Mouse (Mus musculus) hindbrain, embryonic 12.5 days (tissue): ENCODE measurements around the gene Lrtm2. TPM values are rescaled to one million over a fixed set of nuclear protein-coding genes. Genes with fewer than 3 reads are reported as not detected.
A peak's percentile ranks its signal among the peaks of the same experiment; 100 is the strongest.
"Not testable (repeated sequence)": the region's sequence is repeated elsewhere in the genome, so short reads cannot be mapped to it uniquely, and the experiment has no call there.

Experiments
- ATAC-seq: fragments of 200-750 bp; cut with Nextera tagmentation; 2 replicates; pipeline ENCODE4 v1.8.0; 2017; ENCODE audit warnings: moderate TSS enrichment; ENCODE audit not compliant: low FRiP score
- H3K27ac ChIP-seq: fragments of 300-500 bp; sonication (generic); 2 replicates; pipeline ENCODE4 v1.5.1; 2016; ENCODE audit warnings: mild to moderate bottlenecking
- H3K27me3 ChIP-seq: fragments of 300-500 bp; sonication (generic); 2 replicates; pipeline ENCODE4 v1.6.1; 2016; ENCODE audit warnings: mild to moderate bottlenecking
- H3K36me3 ChIP-seq: fragments of 300-500 bp; sonication (generic); 2 replicates; pipeline ENCODE4 v1.6.1; 2016; ENCODE audit warnings: mild to moderate bottlenecking
- H3K4me1 ChIP-seq: fragments of 300-500 bp; sonication (generic); 2 replicates; pipeline ENCODE4 v1.6.1; 2016
- H3K4me2 ChIP-seq: fragments of 300-500 bp; sonication (generic); replicated peaks from 2 replicates; pipeline ENCODE4 v1.6.1; 2016; ENCODE audit warnings: mild to moderate bottlenecking
- H3K4me3 ChIP-seq: fragments of 300-500 bp; sonication (generic); 2 replicates; pipeline ENCODE4 v1.5.1; 2016; ENCODE audit warnings: mild to moderate bottlenecking
- H3K9ac ChIP-seq: fragments of 300-500 bp; sonication (generic); 2 replicates; pipeline ENCODE4 v1.6.1; 2016; ENCODE audit warnings: mild to moderate bottlenecking, moderate library complexity
- H3K9me3 ChIP-seq: fragments of 300-500 bp; sonication (generic); replicated peaks from 2 replicates; pipeline ENCODE4 v1.6.1; 2016; ENCODE audit warnings: mild to moderate bottlenecking
- WGBS: fragments of 180-500 bp; shearing (Covaris S2); methylation state at CpG from one replicate; pipeline ENCODE4 v1.1.7; 2016; 5-methylcytosine and 5-hydroxymethylcytosine counted together
- polyA plus RNA-seq: library from polyadenylated mRNA; unstranded; fragments of >200 nt; fragmentation: Nextera tagmentation; extraction: Ambion mirVana; gene quantifications from 2 replicates; pipeline ENCODE4 v1.2.1, GENCODE M21; 2016

Gene Lrtm2
- polyA plus RNA-seq, result 0.68 and 0.80 TPM in 2 replicates

- peaks cover 72% of the 10 kb centered on the region for H3K27me3 ChIP-seq
- ATAC-seq, result 0 out of 2 replicates have a peak, but pooled peaks have one; percentile 24
- H3K9me3 ChIP-seq, result no peaks in the 10 kb centered on the region
- peak within 1 kb of the TSS; percentile 47; the same call in 1 of the 2 replicates for H3K9ac ChIP-seq
- H3K4me1 ChIP-seq, result peaks cover 46% of the 10 kb centered on the region
- H3K4me3 ChIP-seq, result peak within 1 kb of the TSS; percentile 43
- H3K4me2 ChIP-seq, result peak within 1 kb of the TSS; percentile 80
- no peak within 1 kb of the TSS for H3K27ac ChIP-seq
- H3K36me3 ChIP-seq, result no peaks in the 10 kb centered on the region
- under 1% methylated on average over 30 of the region's 31 CpGs for WGBS
Measured at GRCm38 (mm10) chr6:119330506-119330905, at the start of gene Lrtm2. Lrtm2 (minus strand) TSS chr6:119330766.

GRCm38 (mm10) chr6:119378631-119379030 lies 48.1 kb upstream of the Lrtm2 start:
- WGBS, result 71% methylated on average over 1 of the region's 1 CpGs
- Histone ChIP-seq H3K9me3 (no peaks in the 10 kb centered on the region), H3K36me3 (0 out of 2 replicates have a peak, but pooled peaks cover 4% of the 10 kb centered on the region), H3K4me3 (no peak overlapping the region), H3K27ac (no peak overlapping the region), H3K4me2 (no peak overlapping the region), H3K27me3 (no peaks in the 10 kb centered on the region), H3K9ac (no peak overlapping the region), H3K4me1 (no peaks in the 10 kb centered on the region)
- no peak for ATAC-seq

- no peak overlapping the region for H3K4me2 ChIP-seq
- WGBS, result 70% methylated on average over 2 of the region's 2 CpGs
- 0 out of 2 replicates have a peak, but pooled peaks cover 4% of the 10 kb centered on the region for H3K36me3 ChIP-seq
- H3K9me3 ChIP-seq, result no peaks in the 10 kb centered on the region
- no peak overlapping the region for H3K4me3 ChIP-seq
- no peak for ATAC-seq
- H3K4me1 ChIP-seq, result no peaks in the 10 kb centered on the region
- no peak overlapping the region for H3K9ac ChIP-seq
- no peaks in the 10 kb centered on the region for H3K27me3 ChIP-seq
- H3K27ac ChIP-seq, result no peak overlapping the region
Measured at GRCm38 (mm10) chr6:119377613-119378012, 47.0 kb upstream of the Lrtm2 start.

- Histone ChIP-seq H3K9me3 (no peaks in the 10 kb centered on the region), H3K36me3 (0 out of 2 replicates have a peak, but pooled peaks cover 4% of the 10 kb centered on the region), H3K27ac (no peak overlapping the region), H3K4me1 (no peaks in the 10 kb centered on the region), H3K4me2 (no peak overlapping the region), H3K9ac (no peak overlapping the region), H3K4me3 (no peak overlapping the region), H3K27me3 (no peaks in the 10 kb centered on the region)
- no peak for ATAC-seq
- 85% methylated on average over 5 of the region's 5 CpGs for WGBS
Measured at GRCm38 (mm10) chr6:119375035-119375434, 44.5 kb upstream of the Lrtm2 start.

GRCm38 (mm10) chr6:119373000-119373705 lies 42.6 kb upstream of the Lrtm2 start:
- Histone ChIP-seq H3K4me3 (no peak overlapping the region), H3K36me3 (peaks cover 7% of the 10 kb centered on the region; the same call in 1 of the 2 replicates), H3K9ac (no peak overlapping the region), H3K4me2 (no peak overlapping the region), H3K27me3 (no peaks in the 10 kb centered on the region), H3K4me1 (no peaks in the 10 kb centered on the region), H3K9me3 (no peaks in the 10 kb centered on the region), H3K27ac (no peak overlapping the region)
- ATAC-seq, result no peak

GRCm38 (mm10) chr6:119372237-119372636 lies 41.7 kb upstream of the Lrtm2 start:
- no peak overlapping the region for H3K27ac ChIP-seq
- peaks cover 10% of the 10 kb centered on the region; the same call in 1 of the 2 replicates for H3K36me3 ChIP-seq
- no peak overlapping the region for H3K9ac ChIP-seq
- no peaks in the 10 kb centered on the region for H3K9me3 ChIP-seq
- 91% methylated on average over 5 of the region's 5 CpGs for WGBS
- no peaks in the 10 kb centered on the region for H3K4me1 ChIP-seq
- H3K27me3 ChIP-seq, result no peaks in the 10 kb centered on the region
- H3K4me2 ChIP-seq, result no peak overlapping the region
- no peak overlapping the region for H3K4me3 ChIP-seq
- ATAC-seq, result no peak

- Histone ChIP-seq H3K27ac (no peak overlapping the region), H3K36me3 (peaks cover 10% of the 10 kb centered on the region), H3K27me3 (no peaks in the 10 kb centered on the region), H3K4me3 (no peak overlapping the region), H3K9ac (no peak overlapping the region), H3K4me2 (no peak overlapping the region), H3K9me3 (no peaks in the 10 kb centered on the region), H3K4me1 (no peaks in the 10 kb centered on the region)
- ATAC-seq, result no peak
Measured at GRCm38 (mm10) chr6:119371624-119372023, 41.1 kb upstream of the Lrtm2 start.

- ATAC-seq, result no peak
- Histone ChIP-seq H3K36me3 (peaks cover 27% of the 10 kb centered on the region), H3K27ac (no peak overlapping the region), H3K9ac (no peak overlapping the region), H3K9me3 (no peaks in the 10 kb centered on the region), H3K4me1 (no peaks in the 10 kb centered on the region), H3K4me3 (no peak overlapping the region), H3K4me2 (no peak overlapping the region), H3K27me3 (no peaks in the 10 kb centered on the region)
- WGBS, result 96% methylated on average over 2 of the region's 2 CpGs
Measured at GRCm38 (mm10) chr6:119367382-119367781, 36.8 kb upstream of the Lrtm2 start.

GRCm38 (mm10) chr6:119366800-119367199 lies 36.2 kb upstream of the Lrtm2 start:
- H3K9ac ChIP-seq, ATAC-seq, H3K27me3 ChIP-seq, H3K4me3 ChIP-seq, H3K9me3 ChIP-seq, H3K4me2 ChIP-seq, H3K27ac ChIP-seq, H3K4me1 ChIP-seq: not testable (repeated sequence)
- peaks cover 28% of the 10 kb centered on the region for H3K36me3 ChIP-seq
- 86% methylated on average over 3 of the region's 4 CpGs for WGBS

GRCm38 (mm10) chr6:119363593-119363992 lies 33.0 kb upstream of the Lrtm2 start:
- no peak for ATAC-seq
- Histone ChIP-seq H3K27ac (no peak overlapping the region), H3K4me1 (no peaks in the 10 kb centered on the region), H3K27me3 (no peaks in the 10 kb centered on the region), H3K4me3 (no peak overlapping the region), H3K9ac (no peak overlapping the region), H3K9me3 (no peaks in the 10 kb centered on the region), H3K4me2 (no peak overlapping the region), H3K36me3 (peaks cover 48% of the 10 kb centered on the region)
- WGBS, result 93% methylated on average over 5 of the region's 5 CpGs

GRCm38 (mm10) chr6:119360925-119361702 lies 30.5 kb upstream of the Lrtm2 start:
- peaks cover 59% of the 10 kb centered on the region for H3K36me3 ChIP-seq
- WGBS, result 91% methylated on average over 3 of the region's 3 CpGs
- no peak for ATAC-seq

GRCm38 (mm10) chr6:119360250-119360649 lies 29.7 kb upstream of the Lrtm2 start:
- H3K9me3 ChIP-seq, H3K4me2 ChIP-seq, ATAC-seq, H3K4me1 ChIP-seq, H3K9ac ChIP-seq, H3K27me3 ChIP-seq, H3K4me3 ChIP-seq, H3K27ac ChIP-seq: not testable (repeated sequence)
- 89% methylated on average over 6 of the region's 6 CpGs for WGBS
- peaks cover 65% of the 10 kb centered on the region for H3K36me3 ChIP-seq

More at GRCm38 (mm10) chr6:119360925-119361702, 30.5 kb upstream of the Lrtm2 start:
- Histone ChIP-seq H3K4me2 (no peak overlapping the region), H3K4me1 (no peaks in the 10 kb centered on the region), H3K4me3 (no peak overlapping the region), H3K27me3 (no peaks in the 10 kb centered on the region), H3K9ac (no peak overlapping the region), H3K27ac (no peak overlapping the region), H3K9me3 (no peaks in the 10 kb centered on the region)
